Mouse (Mus musculus): ENCODE results near the gene Aldh16a1.

DNA sequence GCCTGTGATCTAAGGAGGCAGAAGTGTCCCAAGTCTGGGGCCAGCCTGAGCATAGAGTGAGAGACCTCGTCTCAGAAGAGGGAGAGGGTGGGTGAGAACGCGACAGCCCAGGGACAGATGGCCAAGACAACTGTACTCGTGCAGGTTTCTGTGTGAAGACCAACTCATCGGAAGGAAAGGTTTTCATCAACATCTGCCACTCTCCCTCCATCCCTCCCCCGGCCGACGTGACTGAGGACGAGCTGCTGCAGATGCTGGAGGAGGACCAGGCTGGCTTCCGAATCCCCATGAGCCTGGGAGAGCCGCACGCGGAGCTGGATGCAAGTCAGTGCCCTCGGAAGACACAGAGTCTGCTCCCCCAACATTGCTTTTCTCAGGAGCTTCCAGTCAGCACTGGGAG lies 3.1 kb upstream of the Aldh16a1 start:
- no peak for TF ChIP-seq CTCF (IDR thresholded peaks at IDR 0.05; ENCODE audit: borderline replicate concordance, insufficient read depth, low read length)
- TF ChIP-seq POLR2A (IDR thresholded peaks at IDR 0.05; ENCODE audit: low read depth, low read length), result no peak
